Mouse (Mus musculus) liver, embryonic 13.5 days (tissue): Measurements from ENCODE around the gene A030003K21Rik. TPM values are rescaled to one million over a fixed set of nuclear protein-coding genes. Genes with fewer than 3 reads are reported as not detected.
"Not testable (repeated sequence)": the region's sequence is repeated elsewhere in the genome, so short reads cannot be mapped to it uniquely, and the experiment has no call there.

Experiments used
- ATAC-seq: fragments of 200-750 bp; cut with Nextera tagmentation; 2 replicates; pipeline ENCODE4 v1.8.0; 2017; ENCODE audit warnings: low read depth, mild to moderate bottlenecking, moderate number of reproducible peaks, moderate library complexity
- DNase-seq: peaks from one replicate; pipeline ENCODE4 v3.0.0; 2022
- H3K27ac ChIP-seq: fragments of 300-500 bp; sonication (generic); 2 replicates; pipeline ENCODE4 v1.5.1; 2015; ENCODE audit warnings: moderate library complexity, mild to moderate bottlenecking, inconsistent platforms
- H3K27me3 ChIP-seq: fragments of 300-500 bp; sonication (generic); 2 replicates; pipeline ENCODE4 v1.6.1; 2015; ENCODE audit warnings: mild to moderate bottlenecking, inconsistent platforms
- H3K36me3 ChIP-seq: fragments of 300-500 bp; sonication (generic); 2 replicates; pipeline ENCODE4 v1.6.1; 2015; ENCODE audit warnings: mild to moderate bottlenecking, inconsistent platforms
- H3K4me1 ChIP-seq: fragments of 300-500 bp; sonication (generic); replicated peaks from 2 replicates; pipeline ENCODE4 v1.6.1; 2015; ENCODE audit warnings: inconsistent platforms
- H3K4me2 ChIP-seq: fragments of 300-500 bp; sonication (generic); 2 replicates; pipeline ENCODE4 v1.6.1; 2015; ENCODE audit warnings: inconsistent platforms, mild to moderate bottlenecking, moderate library complexity
- H3K4me3 ChIP-seq: fragments of 300-500 bp; sonication (generic); replicated peaks from 2 replicates; pipeline ENCODE4 v1.5.1; 2015; ENCODE audit warnings: mild to moderate bottlenecking, inconsistent platforms
- H3K9ac ChIP-seq: fragments of 300-500 bp; sonication (generic); 2 replicates; pipeline ENCODE4 v1.6.1; 2015; ENCODE audit warnings: mild to moderate bottlenecking, inconsistent platforms
- H3K9me3 ChIP-seq: fragments of 300-500 bp; sonication (generic); replicated peaks from 2 replicates; pipeline ENCODE4 v1.6.1; 2016; ENCODE audit warnings: inconsistent platforms
- WGBS: fragments of 180-500 bp; shearing (Covaris S2); methylation state at CpG from one replicate; pipeline ENCODE4 v1.1.7; 2015; ENCODE audit not compliant: insufficient replicate concordance; 5-methylcytosine and 5-hydroxymethylcytosine counted together
- polyA plus RNA-seq: library from polyadenylated mRNA; unstranded; fragments of >200 nt; fragmentation: Nextera tagmentation; extraction: Ambion mirVana; gene quantifications from 2 replicates; pipeline ENCODE4 v1.2.1, GENCODE M21; 2015

A030003K21Rik gene
- polyA plus RNA-seq = not detected in 2 replicates

DNA sequence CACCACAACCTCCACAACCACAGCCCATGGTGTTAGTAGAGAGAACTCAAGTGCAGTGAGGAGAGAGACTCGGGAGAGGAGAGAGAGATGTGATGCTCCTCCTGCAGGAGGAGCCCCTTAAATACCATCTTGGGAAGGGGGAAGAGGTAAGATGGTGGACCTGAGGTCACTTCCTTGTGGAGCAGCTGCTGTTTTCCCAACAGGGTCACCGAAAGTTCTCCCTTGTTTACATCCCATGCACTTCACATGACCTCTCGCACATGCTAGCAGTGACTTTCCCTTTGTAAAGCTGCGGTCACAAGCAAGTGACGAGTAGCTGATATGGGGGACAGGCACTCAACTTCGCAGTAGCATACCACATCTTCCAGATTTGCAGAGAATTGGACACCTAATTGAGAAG is at the start of gene A030003K21Rik:
A030003K21Rik (minus strand) TSS at position 94 of the 400 bp plus-strand sequence.
- not testable (repeated sequence) for H3K27me3 ChIP-seq, H3K4me3 ChIP-seq, ATAC-seq, H3K36me3 ChIP-seq, H3K9me3 ChIP-seq, DNase-seq, H3K4me2 ChIP-seq, H3K9ac ChIP-seq, H3K4me1 ChIP-seq, H3K27ac ChIP-seq
- WGBS = no CpG with 5 or more reads among the region's 6 CpGs

DNA sequence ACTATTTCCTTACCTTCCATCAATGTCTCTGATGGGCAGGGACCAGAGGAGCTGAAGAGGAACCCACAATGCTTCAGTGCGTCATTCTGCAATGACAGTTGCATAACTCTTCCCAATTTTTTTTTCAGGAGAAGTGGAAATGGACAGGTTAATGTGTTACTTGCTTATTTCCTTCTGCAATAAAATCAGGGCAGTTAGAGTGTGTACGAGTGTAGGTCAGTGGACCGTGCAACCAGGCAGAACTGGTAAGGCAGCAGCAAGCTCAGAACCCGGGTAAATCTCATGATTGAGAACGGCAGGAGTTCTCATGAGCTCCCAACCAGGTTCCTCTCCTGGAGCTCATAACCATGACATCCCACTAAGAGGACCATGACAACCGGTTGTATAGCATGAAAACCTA is 48.9 kb upstream of the A030003K21Rik start:
- Histone ChIP-seq H3K4me1 (no peaks in the 10 kb centered on the region), H3K4me3 (no peak overlapping the region), H3K9ac (no peak overlapping the region), H3K27ac (no peak overlapping the region), H3K9me3 (no peaks in the 10 kb centered on the region), H3K4me2 (no peak overlapping the region), H3K27me3 (no peaks in the 10 kb centered on the region), H3K36me3 (no peaks in the 10 kb centered on the region)
- ATAC-seq = no peak
- DNase-seq = no peak
- WGBS = 67% methylated on average over 6 of the region's 6 CpGs

DNA sequence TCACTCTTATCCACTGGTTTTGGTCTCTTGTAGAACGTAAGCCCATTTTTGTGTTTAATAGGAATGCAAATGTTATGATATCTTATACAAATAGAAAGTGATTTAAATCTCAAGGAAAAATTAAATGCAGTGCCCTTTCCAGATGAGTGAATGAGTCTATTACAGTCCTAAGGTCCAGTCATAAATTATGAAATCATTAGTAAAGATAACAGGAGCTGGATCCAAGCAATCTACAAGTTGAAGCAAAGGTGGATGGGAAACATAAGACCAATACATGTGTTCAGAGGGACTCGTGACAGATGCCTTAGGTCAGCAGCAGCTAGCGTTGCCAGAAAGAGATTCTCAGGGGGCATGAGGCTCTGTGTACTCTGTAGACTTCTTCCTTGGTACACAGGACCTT is 48.4 kb upstream of the A030003K21Rik start:
- WGBS = 54% methylated on average over 3 of the region's 3 CpGs

DNA sequence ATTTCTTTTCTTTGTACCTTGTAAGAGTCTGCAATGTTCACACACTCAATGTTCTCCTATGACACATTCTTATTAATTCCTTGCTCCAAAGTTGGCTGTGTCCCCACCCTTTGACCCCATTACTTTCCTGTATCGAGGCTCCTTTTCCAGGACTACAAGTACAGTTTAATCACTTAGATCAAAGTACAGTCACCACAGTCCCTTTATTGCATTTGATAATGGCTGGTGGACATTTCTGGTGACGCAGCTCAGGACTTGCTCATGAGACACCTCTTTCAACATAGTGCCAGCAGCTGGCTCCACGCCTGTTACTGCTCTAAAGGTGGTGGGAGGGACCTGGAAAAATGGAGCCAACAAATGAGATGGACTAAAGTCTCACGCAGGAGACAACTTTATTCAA is 47.9 kb upstream of the A030003K21Rik start:
- Histone ChIP-seq H3K4me2 (no peak overlapping the region), H3K9ac (no peak overlapping the region), H3K27ac (no peak overlapping the region), H3K4me1 (no peaks in the 10 kb centered on the region), H3K9me3 (no peaks in the 10 kb centered on the region), H3K4me3 (no peak overlapping the region), H3K27me3 (no peaks in the 10 kb centered on the region), H3K36me3 (no peaks in the 10 kb centered on the region)
- 61% methylated on average over 4 of the region's 4 CpGs for WGBS
- no peak for DNase-seq
- no peak for ATAC-seq

More for the DNA sequence above, 48.4 kb upstream of the A030003K21Rik start:
- no peaks in the 10 kb centered on the region for H3K4me1 ChIP-seq
- no peak overlapping the region for H3K4me3 ChIP-seq
- H3K27ac ChIP-seq = no peak overlapping the region
- DNase-seq = no peak
- no peak overlapping the region for H3K9ac ChIP-seq
- H3K27me3 ChIP-seq = no peaks in the 10 kb centered on the region
- H3K9me3 ChIP-seq = no peaks in the 10 kb centered on the region
- no peak overlapping the region for H3K4me2 ChIP-seq
- no peak for ATAC-seq
- no peaks in the 10 kb centered on the region for H3K36me3 ChIP-seq

DNA sequence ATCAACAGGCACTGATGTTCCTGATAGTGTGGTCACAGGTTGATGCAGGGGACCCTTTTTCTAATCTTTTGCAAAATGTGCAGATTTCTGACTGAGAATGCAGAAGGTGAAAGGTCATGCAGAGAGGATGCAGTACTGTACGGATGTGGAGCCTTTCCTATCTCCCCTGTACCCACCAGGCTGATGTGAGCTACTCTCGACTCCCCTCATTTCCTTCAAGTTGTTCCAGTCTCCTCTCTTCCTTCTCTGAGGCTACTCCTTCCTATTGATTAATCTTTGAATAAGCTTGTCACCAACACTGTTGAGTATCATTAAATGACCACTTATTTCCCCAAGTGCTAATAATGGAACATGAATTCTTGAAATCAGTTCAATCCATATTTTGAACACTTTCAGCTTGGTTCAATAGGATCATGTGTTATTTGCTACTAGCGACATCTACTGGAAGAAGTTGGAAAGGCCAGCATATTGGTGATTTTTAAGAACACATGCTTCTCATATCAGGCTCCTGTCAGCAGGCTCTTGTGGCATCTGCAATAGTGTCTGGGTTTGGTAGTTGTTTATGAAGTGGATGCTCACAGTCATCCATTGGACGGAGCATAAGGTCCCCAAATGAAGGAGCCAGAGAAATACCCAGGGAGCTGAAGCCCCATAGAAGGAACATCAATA is 44.5 kb upstream of the A030003K21Rik start:
- no peaks in the 10 kb centered on the region for H3K27me3 ChIP-seq
- H3K4me2 ChIP-seq = no peak overlapping the region
- DNase-seq (peak; percentile 19), ATAC-seq (no peak)
- H3K9me3 ChIP-seq = peaks cover 6% of the 10 kb centered on the region; the same call in 1 of the 2 replicates
- 22% methylated on average over 4 of the region's 4 CpGs for WGBS
- no peak overlapping the region for H3K27ac ChIP-seq
- no peaks in the 10 kb centered on the region for H3K36me3 ChIP-seq
- no peaks in the 10 kb centered on the region for H3K4me1 ChIP-seq
- no peak overlapping the region for H3K4me3 ChIP-seq
- no peak overlapping the region for H3K9ac ChIP-seq

DNA sequence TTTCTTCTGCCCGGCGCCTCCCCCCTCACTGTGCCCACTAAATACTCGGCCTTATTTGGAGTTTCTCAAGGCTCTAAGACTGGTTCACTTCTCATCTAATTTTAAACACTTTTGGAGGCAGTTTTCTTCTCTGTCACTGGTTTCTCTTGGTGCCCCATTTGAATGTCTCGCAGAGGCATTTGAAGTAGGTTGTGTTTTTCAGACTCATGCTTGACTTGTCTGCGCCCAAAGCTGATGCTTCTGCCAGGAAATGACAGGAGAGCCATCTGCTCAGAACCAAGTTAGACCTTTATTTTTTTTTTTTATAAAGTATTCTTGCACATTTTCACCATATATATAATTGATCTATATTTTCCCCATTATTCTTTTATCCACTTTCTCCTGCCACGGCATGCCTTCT is 43.5 kb upstream of the A030003K21Rik start:
- Histone ChIP-seq H3K27me3 (no peaks in the 10 kb centered on the region), H3K9ac (no peak overlapping the region), H3K4me1 (no peaks in the 10 kb centered on the region), H3K9me3 (peaks cover 6% of the 10 kb centered on the region; the same call in 1 of the 2 replicates), H3K27ac (no peak overlapping the region), H3K4me3 (no peak overlapping the region), H3K36me3 (no peaks in the 10 kb centered on the region), H3K4me2 (no peak overlapping the region)
- ATAC-seq (no peak), DNase-seq (no peak)
- WGBS = 76% methylated on average over 6 of the region's 6 CpGs

DNA sequence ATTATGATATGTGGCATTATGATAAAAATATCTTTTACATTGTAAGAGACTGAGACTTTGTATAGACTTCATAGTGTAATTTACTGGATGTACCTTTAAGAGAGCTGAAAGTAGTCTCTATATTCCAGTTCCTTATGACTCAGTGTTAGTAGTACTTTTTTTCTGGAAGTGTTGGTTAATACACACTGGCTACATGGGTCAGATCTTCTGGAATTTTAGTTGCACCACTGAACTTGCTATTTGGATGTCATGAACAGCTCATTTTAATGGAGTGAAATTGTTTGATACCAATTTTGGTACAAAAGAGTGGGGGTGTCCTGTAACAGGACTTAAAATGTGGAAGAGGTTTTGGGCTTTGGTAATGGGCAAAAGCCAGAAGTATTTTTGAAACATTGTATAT is 34.7 kb upstream of the A030003K21Rik start:
- ATAC-seq = no peak
- Histone ChIP-seq H3K9ac (no peak overlapping the region), H3K36me3 (no peaks in the 10 kb centered on the region), H3K27me3 (no peaks in the 10 kb centered on the region), H3K4me3 (no peak overlapping the region), H3K9me3 (no peaks in the 10 kb centered on the region), H3K4me1 (peaks cover 16% of the 10 kb centered on the region), H3K27ac (no peak overlapping the region), H3K4me2 (no peak overlapping the region)
- DNase-seq = no peak

DNA sequence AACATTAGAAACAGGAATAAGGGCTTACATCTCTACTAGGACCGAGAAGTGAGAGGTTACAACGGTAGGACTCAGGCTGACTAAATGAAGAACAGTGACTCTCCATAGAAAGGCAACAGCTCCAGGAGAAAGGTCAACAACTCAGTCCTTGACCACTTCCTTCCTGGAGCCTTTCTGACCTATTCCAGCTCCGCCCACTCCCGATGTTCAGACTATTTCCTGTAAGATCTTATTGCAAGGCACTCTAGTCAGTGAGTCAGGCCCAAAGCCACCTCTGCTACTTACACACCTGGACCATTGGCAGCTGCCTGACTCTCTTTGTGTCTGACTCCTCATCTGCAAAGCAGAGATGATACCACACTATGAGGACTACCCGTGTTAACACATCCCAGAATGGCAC is 32.6 kb upstream of the A030003K21Rik start:
- H3K27ac ChIP-seq = no peak overlapping the region
- peaks cover 19% of the 10 kb centered on the region for H3K4me1 ChIP-seq
- ATAC-seq (no peak), DNase-seq (no peak)
- no peaks in the 10 kb centered on the region for H3K36me3 ChIP-seq
- WGBS = 29% methylated on average over 5 of the region's 5 CpGs
- no peak overlapping the region for H3K4me2 ChIP-seq
- no peaks in the 10 kb centered on the region for H3K9me3 ChIP-seq
- H3K4me3 ChIP-seq = no peak overlapping the region
- H3K27me3 ChIP-seq = no peaks in the 10 kb centered on the region
- H3K9ac ChIP-seq = no peak overlapping the region

DNA sequence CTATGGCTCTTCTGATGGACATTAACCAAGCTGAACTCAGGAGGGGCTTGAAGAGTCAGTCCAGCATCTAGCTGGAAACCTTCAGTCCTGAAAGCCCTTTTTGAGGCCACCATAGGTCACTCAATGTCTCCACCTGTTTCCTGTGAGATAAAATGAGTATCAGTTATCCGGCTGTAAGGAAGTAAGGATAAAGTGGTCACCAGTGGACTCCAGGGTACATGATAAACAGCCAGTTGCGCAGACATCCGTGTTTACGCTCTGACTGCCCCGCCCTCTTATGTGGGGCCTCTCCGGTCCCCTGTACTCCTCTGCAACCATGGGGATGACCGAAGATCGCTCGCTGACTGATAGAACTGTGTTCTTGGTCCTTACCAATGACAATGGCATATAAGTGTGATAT is 31.2 kb upstream of the A030003K21Rik start:
- H3K27ac ChIP-seq = no peak overlapping the region
- H3K4me2 ChIP-seq = 0 out of 2 replicates have a peak overlapping the region, but pooled peaks have one; percentile 6
- no peaks in the 10 kb centered on the region for H3K27me3 ChIP-seq
- H3K4me1 ChIP-seq = peaks cover 19% of the 10 kb centered on the region
- H3K36me3 ChIP-seq = no peaks in the 10 kb centered on the region
- no peak overlapping the region for H3K9ac ChIP-seq
- no peaks in the 10 kb centered on the region for H3K9me3 ChIP-seq
- WGBS = 12% methylated on average over 9 of the region's 9 CpGs
- peak; percentile 88 for ATAC-seq
- H3K4me3 ChIP-seq = no peak overlapping the region
- DNase-seq = peak; percentile 32

DNA sequence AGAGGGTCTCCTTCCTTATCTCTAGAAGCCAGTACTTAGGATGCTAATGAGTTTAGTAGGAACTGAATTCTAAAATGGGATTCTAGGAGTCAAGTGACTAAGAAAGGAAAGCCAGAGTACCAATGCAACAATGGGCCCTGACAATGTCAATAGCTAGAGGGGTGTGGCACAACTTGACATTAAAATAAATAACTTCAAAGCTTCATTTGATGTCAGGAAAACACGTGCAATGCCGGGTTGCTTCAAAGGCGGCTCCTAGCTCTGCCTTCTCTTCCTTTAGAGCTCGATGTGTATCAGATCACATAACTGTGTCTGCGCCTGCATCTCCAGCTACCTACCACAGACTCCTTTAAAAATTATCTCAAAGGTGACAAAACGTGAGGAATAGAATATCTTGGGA is 30.7 kb upstream of the A030003K21Rik start:
- Histone ChIP-seq H3K9ac (no peak overlapping the region), H3K27me3 (no peaks in the 10 kb centered on the region), H3K27ac (no peak overlapping the region), H3K36me3 (no peaks in the 10 kb centered on the region), H3K9me3 (no peaks in the 10 kb centered on the region), H3K4me1 (peaks cover 19% of the 10 kb centered on the region), H3K4me3 (no peak overlapping the region), H3K4me2 (0 out of 2 replicates have a peak overlapping the region, but pooled peaks have one; percentile 6)
- no peak for DNase-seq
- ATAC-seq = 0 out of 2 replicates have a peak, but pooled peaks have one; percentile 8
- 22% methylated on average over 6 of the region's 6 CpGs for WGBS

DNA sequence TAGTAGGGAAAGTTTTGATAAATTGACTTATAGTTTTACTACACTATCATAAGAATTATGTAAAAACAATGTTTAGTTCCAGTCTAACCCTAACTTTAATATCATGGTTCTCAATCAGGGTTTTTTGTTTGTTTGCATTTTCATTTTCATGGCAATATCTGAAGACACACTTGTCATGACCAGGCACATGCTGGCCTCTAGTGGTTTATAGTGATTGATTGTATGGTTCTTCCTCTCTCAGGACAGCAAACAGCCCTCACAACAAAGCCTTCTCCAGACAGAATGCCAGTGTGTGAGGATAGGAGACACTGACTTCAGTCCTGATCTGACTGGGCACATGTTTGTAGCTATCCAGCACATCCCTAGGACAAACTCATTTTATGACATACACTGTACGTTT is 30.1 kb upstream of the A030003K21Rik start:
- no peak for ATAC-seq
- 56% methylated on average over 1 of the region's 1 CpGs for WGBS
- Histone ChIP-seq H3K4me3 (no peak overlapping the region), H3K9me3 (no peaks in the 10 kb centered on the region), H3K27ac (no peak overlapping the region), H3K36me3 (no peaks in the 10 kb centered on the region), H3K27me3 (no peaks in the 10 kb centered on the region), H3K4me2 (no peak overlapping the region), H3K4me1 (peaks cover 19% of the 10 kb centered on the region), H3K9ac (no peak overlapping the region)
- no peak for DNase-seq

DNA sequence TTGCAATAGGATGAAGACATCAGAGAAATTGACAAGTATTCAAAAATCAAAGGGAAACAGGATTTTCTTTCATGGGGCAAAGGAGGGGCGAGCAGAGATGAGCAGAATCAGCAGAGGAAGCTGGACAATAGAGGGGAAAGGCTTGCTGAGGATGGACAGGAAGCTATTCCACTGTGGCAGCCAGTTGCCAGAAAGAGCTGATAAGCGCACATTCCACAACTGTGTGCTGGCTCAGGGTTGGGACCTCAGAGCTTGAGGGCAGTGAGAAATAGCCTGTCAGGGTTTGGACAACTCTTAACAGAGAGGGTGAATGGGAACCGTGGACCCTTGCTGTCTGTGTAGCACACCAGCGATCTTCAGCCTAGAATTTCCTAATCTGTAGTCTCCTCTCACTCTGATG is 28.9 kb upstream of the A030003K21Rik start:
- 21% methylated on average over 4 of the region's 4 CpGs for WGBS
- no peaks in the 10 kb centered on the region for H3K36me3 ChIP-seq
- H3K27me3 ChIP-seq = no peaks in the 10 kb centered on the region
- H3K4me2 ChIP-seq = no peak overlapping the region
- no peak overlapping the region for H3K27ac ChIP-seq
- no peak overlapping the region for H3K9ac ChIP-seq
- H3K4me1 ChIP-seq = peaks cover 19% of the 10 kb centered on the region
- no peak for DNase-seq
- no peak overlapping the region for H3K4me3 ChIP-seq
- H3K9me3 ChIP-seq = no peaks in the 10 kb centered on the region
- peak; percentile 55; the same call in 1 of the 2 replicates for ATAC-seq
